Mouse (Mus musculus): ENCODE data around the gene 4931428L18Rik. TPM values are rescaled to one million over a fixed set of nuclear protein-coding genes. Genes with fewer than 3 reads are reported as not detected.

The 4931428L18Rik gene
- polyA plus RNA-seq, 1 experiment from 2014 or later: not detected

- H3K9ac ChIP-seq: no peak overlapping the region
- no peak overlapping the region for H3K4me3 ChIP-seq
- no peaks in the 10 kb centered on the region for H3K27me3 ChIP-seq (replicated peaks)
- H3K9me3 ChIP-seq (replicated peaks): no peaks in the 10 kb centered on the region
- ATAC-seq: no peak
- no peaks in the 10 kb centered on the region for H3K4me1 ChIP-seq
- WGBS (ENCODE audit: insufficient replicate concordance): 49% methylated on average over 6 of the region's 6 CpGs
- H3K36me3 ChIP-seq: no peaks in the 10 kb centered on the region
- no peak overlapping the region for H3K27ac ChIP-seq
- no peak overlapping the region for H3K4me2 ChIP-seq
Observed at GRCm38 (mm10) chr1:31149671-31150070, 72.8 kb downstream of the 4931428L18Rik start.

GRCm38 (mm10) chr1:31143571-31143970 lies 78.9 kb downstream of the 4931428L18Rik start:
- Histone ChIP-seq H3K4me1 (no peaks in the 10 kb centered on the region), H3K4me3 (no peak overlapping the region), H3K36me3 (no peaks in the 10 kb centered on the region), H3K27me3 (replicated peaks) (no peaks in the 10 kb centered on the region), H3K4me2 (no peak overlapping the region), H3K9me3 (replicated peaks) (no peaks in the 10 kb centered on the region), H3K9ac (no peak overlapping the region), H3K27ac (no peak overlapping the region)
- 53% methylated on average over 2 of the region's 2 CpGs for WGBS (ENCODE audit: insufficient replicate concordance)
- no peak for ATAC-seq

GRCm38 (mm10) chr1:31142288-31143094 lies 80.0 kb downstream of the 4931428L18Rik start:
- no peak overlapping the region for H3K4me2 ChIP-seq
- H3K27ac ChIP-seq: no peak overlapping the region
- H3K9ac ChIP-seq: no peak overlapping the region
- H3K4me3 ChIP-seq: no peak overlapping the region
- no peaks in the 10 kb centered on the region for H3K36me3 ChIP-seq
- no peaks in the 10 kb centered on the region for H3K27me3 ChIP-seq (replicated peaks)
- no peaks in the 10 kb centered on the region for H3K9me3 ChIP-seq (replicated peaks)
- H3K4me1 ChIP-seq: no peaks in the 10 kb centered on the region
- 52% methylated on average over 8 of the region's 8 CpGs for WGBS (ENCODE audit: insufficient replicate concordance)
- ATAC-seq: no peak

- Histone ChIP-seq H3K9me3 (replicated peaks) (no peaks in the 10 kb centered on the region), H3K27me3 (replicated peaks) (no peaks in the 10 kb centered on the region), H3K4me2 (no peak overlapping the region), H3K4me1 (no peaks in the 10 kb centered on the region), H3K9ac (no peak overlapping the region), H3K36me3 (no peaks in the 10 kb centered on the region), H3K27ac (no peak overlapping the region), H3K4me3 (no peak overlapping the region)
- ATAC-seq: no peak
- 53% methylated on average over 3 of the region's 3 CpGs for WGBS (ENCODE audit: insufficient replicate concordance)
Observed at GRCm38 (mm10) chr1:31138387-31138786, 84.1 kb downstream of the 4931428L18Rik start.

- no peak overlapping the region for H3K27ac ChIP-seq
- no peaks in the 10 kb centered on the region for H3K27me3 ChIP-seq (replicated peaks)
- H3K9me3 ChIP-seq (replicated peaks): no peaks in the 10 kb centered on the region
- no peak for ATAC-seq
- no peaks in the 10 kb centered on the region for H3K4me1 ChIP-seq
- H3K4me3 ChIP-seq: no peak overlapping the region
- no peak overlapping the region for H3K4me2 ChIP-seq
- H3K36me3 ChIP-seq: no peaks in the 10 kb centered on the region
- 55% methylated on average over 4 of the region's 4 CpGs for WGBS (ENCODE audit: insufficient replicate concordance)
- H3K9ac ChIP-seq: no peak overlapping the region
Observed at GRCm38 (mm10) chr1:31113466-31113865, 109.0 kb downstream of the 4931428L18Rik start.

- no peak overlapping the region for H3K27ac ChIP-seq
- WGBS (ENCODE audit: insufficient replicate concordance): 70% methylated on average over 3 of the region's 3 CpGs
- H3K9me3 ChIP-seq (replicated peaks): no peaks in the 10 kb centered on the region
- no peaks in the 10 kb centered on the region for H3K27me3 ChIP-seq (replicated peaks)
- no peaks in the 10 kb centered on the region for H3K4me1 ChIP-seq
- no peak for ATAC-seq
- no peak overlapping the region for H3K4me3 ChIP-seq
- no peak overlapping the region for H3K4me2 ChIP-seq
- H3K36me3 ChIP-seq: no peaks in the 10 kb centered on the region
- no peak overlapping the region for H3K9ac ChIP-seq
Observed at GRCm38 (mm10) chr1:31107961-31108360, 114.5 kb downstream of the 4931428L18Rik start.

GRCm38 (mm10) chr1:31102863-31103657 lies 119.4 kb downstream of the 4931428L18Rik start:
- ATAC-seq: no peak
- no peaks in the 10 kb centered on the region for H3K36me3 ChIP-seq
- no peak overlapping the region for H3K4me2 ChIP-seq
- no peak overlapping the region for H3K4me3 ChIP-seq
- H3K9ac ChIP-seq: no peak overlapping the region
- no peak overlapping the region for H3K27ac ChIP-seq
- no peaks in the 10 kb centered on the region for H3K4me1 ChIP-seq
- no peaks in the 10 kb centered on the region for H3K27me3 ChIP-seq (replicated peaks)
- H3K9me3 ChIP-seq (replicated peaks): no peaks in the 10 kb centered on the region
- WGBS (ENCODE audit: insufficient replicate concordance): 57% methylated on average over 12 of the region's 12 CpGs

- no peaks in the 10 kb centered on the region for H3K27me3 ChIP-seq (replicated peaks)
- H3K4me1 ChIP-seq: no peaks in the 10 kb centered on the region
- H3K4me2 ChIP-seq: no peak overlapping the region
- H3K9me3 ChIP-seq (replicated peaks): no peaks in the 10 kb centered on the region
- H3K9ac ChIP-seq: no peak overlapping the region
- no peak for ATAC-seq
- H3K36me3 ChIP-seq: no peaks in the 10 kb centered on the region
- no peak overlapping the region for H3K4me3 ChIP-seq
- WGBS (ENCODE audit: insufficient replicate concordance): 63% methylated on average over 2 of the region's 2 CpGs
- no peak overlapping the region for H3K27ac ChIP-seq
Observed at GRCm38 (mm10) chr1:31102280-31102679, 120.2 kb downstream of the 4931428L18Rik start.

- Histone ChIP-seq H3K27ac (no peak overlapping the region), H3K4me1 (no peaks in the 10 kb centered on the region), H3K9ac (no peak overlapping the region), H3K4me2 (no peak overlapping the region), H3K9me3 (replicated peaks) (no peaks in the 10 kb centered on the region), H3K27me3 (replicated peaks) (no peaks in the 10 kb centered on the region), H3K36me3 (no peaks in the 10 kb centered on the region), H3K4me3 (no peak overlapping the region)
- ATAC-seq: no peak
- 56% methylated on average over 3 of the region's 3 CpGs for WGBS (ENCODE audit: insufficient replicate concordance)
Observed at GRCm38 (mm10) chr1:31097208-31097607, 125.3 kb downstream of the 4931428L18Rik start.

- Histone ChIP-seq H3K4me3 (no peak overlapping the region), H3K27ac (no peak overlapping the region), H3K9ac (no peak overlapping the region), H3K36me3 (no peaks in the 10 kb centered on the region), H3K9me3 (replicated peaks) (no peaks in the 10 kb centered on the region), H3K4me1 (no peaks in the 10 kb centered on the region), H3K4me2 (no peak overlapping the region), H3K27me3 (replicated peaks) (no peaks in the 10 kb centered on the region)
- 43% methylated on average over 2 of the region's 2 CpGs for WGBS (ENCODE audit: insufficient replicate concordance)
- ATAC-seq: peak; percentile 42; the same call in 1 of the 2 replicates
Observed at GRCm38 (mm10) chr1:31096466-31096793, 126.1 kb downstream of the 4931428L18Rik start.

- H3K4me2 ChIP-seq: no peak overlapping the region
- no peaks in the 10 kb centered on the region for H3K9me3 ChIP-seq (replicated peaks)
- H3K4me3 ChIP-seq: no peak overlapping the region
- no peaks in the 10 kb centered on the region for H3K4me1 ChIP-seq
- H3K9ac ChIP-seq: no peak overlapping the region
- no peak overlapping the region for H3K27ac ChIP-seq
- no peaks in the 10 kb centered on the region for H3K27me3 ChIP-seq (replicated peaks)
- WGBS (ENCODE audit: insufficient replicate concordance): 59% methylated on average over 5 of the region's 5 CpGs
- H3K36me3 ChIP-seq: no peaks in the 10 kb centered on the region
- ATAC-seq: no peak
Observed at GRCm38 (mm10) chr1:31095706-31096465, 126.6 kb downstream of the 4931428L18Rik start.

- H3K4me2 ChIP-seq: no peak overlapping the region
- no peak overlapping the region for H3K27ac ChIP-seq
- peak; percentile 61; the same call in 1 of the 2 replicates for ATAC-seq
- WGBS (ENCODE audit: insufficient replicate concordance): 60% methylated on average over 3 of the region's 3 CpGs
- no peaks in the 10 kb centered on the region for H3K27me3 ChIP-seq (replicated peaks)
- H3K4me3 ChIP-seq: no peak overlapping the region
- no peaks in the 10 kb centered on the region for H3K36me3 ChIP-seq
- no peaks in the 10 kb centered on the region for H3K4me1 ChIP-seq
- H3K9ac ChIP-seq: no peak overlapping the region
- no peaks in the 10 kb centered on the region for H3K9me3 ChIP-seq (replicated peaks)
Observed at GRCm38 (mm10) chr1:31094792-31095191, 127.7 kb downstream of the 4931428L18Rik start.

All from liver, embryonic 12.5 days (tissue).